Mouse (Mus musculus) gastrocnemius, postnatal 25 days (tissue): ENCODE data around the gene Hba-a1. TPM values are rescaled to one million over a fixed set of nuclear protein-coding genes. Genes with fewer than 3 reads are reported as not detected.
A peak's percentile ranks its signal among the peaks of the same experiment; 100 is the strongest.
"Not testable (repeated sequence)": the region's sequence is repeated elsewhere in the genome, so short reads cannot be mapped to it uniquely, and the experiment has no call there.

Source experiments
- DNase-seq: peaks from one replicate; pipeline ENCODE4 v3.0.0; 2022
- total RNA-seq, 2 experiments: library from RNA; stranded (reverse); gene quantifications; 1 replicate in 1 of 2; 2 replicates in 1 of 2; pipeline ENCODE4 v1.2.3; 2021

The Hba-a1 gene
- total RNA-seq, 2 experiments from 2014 or later, result 451 to 2,047 TPM

DNA sequence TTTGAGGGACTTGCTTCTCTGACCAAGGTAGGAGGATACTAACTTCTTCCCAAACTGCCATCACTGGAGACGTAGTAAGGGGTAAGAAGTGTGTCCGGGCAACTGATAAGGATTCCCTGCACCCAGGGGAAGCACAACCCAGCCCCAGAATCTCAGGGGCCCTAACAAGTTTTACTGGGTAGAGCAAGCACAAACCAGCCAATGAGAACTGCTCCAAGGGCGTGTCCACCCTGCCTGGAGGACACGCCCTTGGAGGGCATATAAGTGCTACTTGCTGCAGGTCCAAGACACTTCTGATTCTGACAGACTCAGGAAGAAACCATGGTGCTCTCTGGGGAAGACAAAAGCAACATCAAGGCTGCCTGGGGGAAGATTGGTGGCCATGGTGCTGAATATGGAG, 12.9 kb downstream of the Hba-a1 start, which contains the start of gene Hba-a2:
Gene Hba-a2 (plus strand): TSS at position 287 of the 400 bp plus-strand sequence.
- not testable (repeated sequence) for DNase-seq

DNA sequence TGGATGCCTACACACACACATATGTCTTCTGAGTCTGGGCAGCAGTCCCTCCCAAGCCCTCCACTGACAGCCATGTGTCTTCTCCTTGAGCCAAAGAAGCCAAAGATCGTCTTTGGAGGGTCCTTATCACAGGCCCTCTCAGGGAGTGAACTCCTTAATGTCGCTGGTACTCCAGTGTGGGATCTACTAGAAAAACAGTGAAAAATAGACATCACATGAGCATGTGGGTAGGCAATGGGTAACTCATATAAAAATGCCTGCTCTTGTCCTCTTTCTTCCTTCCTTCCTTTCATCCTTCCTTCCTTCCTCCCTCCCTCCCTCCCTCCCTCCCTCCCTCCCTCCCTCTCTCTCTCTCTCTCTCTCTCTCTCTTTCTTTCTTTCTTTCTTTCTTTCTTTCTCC, 14.1 kb downstream of the Hba-a1 start:
- DNase-seq, result not testable (repeated sequence)

DNA sequence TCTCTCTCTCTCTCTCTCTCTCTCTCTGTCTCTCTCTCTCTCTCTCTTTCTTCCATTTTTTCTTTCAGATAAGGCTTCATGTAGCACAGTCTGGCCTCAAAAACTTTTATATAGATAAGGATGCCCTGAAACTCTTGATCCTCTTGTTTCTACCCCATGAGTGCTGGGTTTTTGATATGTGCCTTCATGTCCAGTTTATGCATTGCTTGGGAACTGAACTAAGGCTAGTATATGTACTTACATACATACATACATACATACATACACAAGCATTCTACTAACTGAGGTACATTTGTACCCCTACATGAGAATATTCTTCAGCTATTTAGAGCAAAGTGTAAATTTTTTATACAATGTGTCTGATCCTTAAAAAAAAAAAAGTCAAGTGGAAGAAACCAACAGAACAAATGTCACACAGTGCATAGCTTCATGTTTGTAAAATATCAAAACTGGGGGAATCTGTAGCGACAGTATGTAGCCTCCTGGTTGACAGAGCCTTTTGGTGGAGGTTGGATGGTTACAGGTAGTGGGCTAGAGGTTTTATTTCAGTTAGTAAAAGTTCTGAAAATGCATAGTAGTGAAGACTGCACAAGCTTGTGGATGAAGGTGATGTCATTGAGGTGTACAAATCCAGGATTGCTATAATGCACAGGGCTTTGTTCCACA, 14.7 kb downstream of the Hba-a1 start:
- DNase-seq, result no peak

DNA sequence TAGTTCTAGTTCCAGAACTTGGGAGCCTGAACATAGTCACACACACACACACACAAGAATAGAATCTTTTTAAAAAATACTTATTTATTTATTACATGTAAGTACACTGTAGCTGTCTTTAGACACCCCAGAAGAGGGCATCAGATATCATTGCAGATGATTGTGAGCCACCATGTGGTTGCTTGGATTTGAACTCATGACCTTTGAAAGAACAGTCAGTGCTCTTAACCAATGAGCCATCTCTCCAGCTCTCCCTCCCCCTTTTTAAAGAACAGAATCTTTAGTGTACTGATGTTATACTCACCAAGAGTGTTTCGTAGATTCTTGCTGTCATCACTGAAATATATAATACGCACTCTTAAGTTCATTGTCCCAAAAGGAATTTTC, 15.2 kb downstream of the Hba-a1 start:
- DNase-seq, result no peak

DNA sequence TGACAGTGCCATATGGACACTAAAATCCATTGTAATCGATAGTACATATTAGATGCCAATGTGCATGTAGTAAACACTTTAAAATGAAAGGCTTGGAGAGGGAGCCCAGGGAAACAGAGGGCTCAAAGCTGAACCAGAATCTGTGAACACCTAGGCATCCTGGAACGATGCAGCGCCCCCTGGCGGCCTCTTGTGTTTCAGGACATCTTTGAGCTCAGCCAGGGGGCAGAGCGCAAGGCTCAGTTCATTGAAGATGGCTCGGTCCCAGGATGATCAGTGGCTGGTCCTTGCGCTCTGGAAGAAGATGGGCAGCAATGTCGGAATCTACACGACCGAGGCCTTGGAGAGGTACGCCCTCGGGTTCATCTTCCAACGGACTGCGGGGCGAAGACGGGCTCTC, 16.6 kb downstream of the Hba-a1 start, which contains the start of gene Hbq1a:
Gene Hbq1a (plus strand): TSS at position 205 of the 400 bp plus-strand sequence.
- DNase-seq, result not testable (repeated sequence)

DNA sequence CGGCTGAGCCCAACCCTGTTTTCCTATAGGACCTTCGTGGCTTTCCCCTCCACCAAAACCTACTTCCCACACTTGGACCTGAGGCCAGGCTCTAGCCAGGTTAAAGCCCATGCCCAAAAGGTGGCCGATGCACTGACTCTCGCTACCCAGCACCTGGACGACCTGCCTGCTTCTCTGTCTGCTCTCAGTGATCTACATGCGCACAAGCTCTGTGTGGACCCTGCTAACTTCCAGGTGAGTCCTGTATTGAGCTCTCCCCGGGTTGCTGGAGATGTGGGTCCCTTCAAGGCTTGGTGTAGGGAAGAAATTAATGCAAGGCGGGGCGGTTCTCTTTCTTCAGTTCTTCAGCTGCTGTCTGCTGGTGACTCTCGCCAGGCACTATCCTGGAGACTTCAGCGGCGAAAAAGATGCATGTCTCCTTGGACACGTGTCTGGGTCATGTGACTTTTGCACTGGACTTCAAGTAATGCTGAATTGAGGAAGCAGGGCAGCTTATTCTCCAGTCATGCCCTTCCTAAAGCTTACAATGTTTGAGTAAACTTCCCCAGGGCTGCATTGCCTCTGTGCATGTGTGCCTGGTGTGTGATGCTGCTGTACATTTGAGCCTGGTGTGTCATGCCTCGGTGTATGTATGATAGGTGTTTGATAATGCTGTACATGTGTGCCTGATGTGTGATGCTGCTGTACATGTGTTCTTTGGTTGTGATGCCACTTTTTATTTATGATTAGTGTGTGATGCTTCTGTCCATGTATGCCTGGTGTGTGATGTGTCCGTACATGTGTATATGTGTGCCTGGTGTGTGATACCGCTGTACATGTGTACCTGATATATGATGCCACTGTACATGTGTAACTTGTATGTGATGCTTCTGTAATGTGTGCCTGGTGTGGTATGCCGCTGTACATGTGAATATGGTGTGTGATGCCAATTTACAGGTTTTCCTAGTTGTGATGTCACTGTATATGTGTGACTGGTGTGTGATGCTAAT, 17.3 kb downstream of the Hba-a1 start:
- no peak for DNase-seq

DNA sequence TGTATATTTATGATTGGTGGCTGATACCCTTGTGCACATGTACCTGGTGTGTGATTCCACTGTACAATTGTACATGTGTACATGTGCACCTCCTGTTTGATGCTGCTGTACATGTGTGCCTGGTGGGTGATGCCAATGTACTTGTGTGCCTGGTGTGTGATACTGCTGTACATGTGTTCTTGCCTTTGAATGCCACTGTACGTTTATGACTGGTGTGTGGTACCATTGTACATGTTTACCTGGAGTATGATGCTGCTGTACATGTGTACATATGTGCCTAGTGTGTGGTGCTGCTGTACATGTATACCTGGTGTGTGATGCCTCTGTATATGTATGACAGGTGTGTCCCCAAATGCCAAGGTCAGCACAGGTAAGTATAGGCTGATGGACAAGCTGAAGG, 18.2 kb downstream of the Hba-a1 start:
- no peak for DNase-seq

DNA sequence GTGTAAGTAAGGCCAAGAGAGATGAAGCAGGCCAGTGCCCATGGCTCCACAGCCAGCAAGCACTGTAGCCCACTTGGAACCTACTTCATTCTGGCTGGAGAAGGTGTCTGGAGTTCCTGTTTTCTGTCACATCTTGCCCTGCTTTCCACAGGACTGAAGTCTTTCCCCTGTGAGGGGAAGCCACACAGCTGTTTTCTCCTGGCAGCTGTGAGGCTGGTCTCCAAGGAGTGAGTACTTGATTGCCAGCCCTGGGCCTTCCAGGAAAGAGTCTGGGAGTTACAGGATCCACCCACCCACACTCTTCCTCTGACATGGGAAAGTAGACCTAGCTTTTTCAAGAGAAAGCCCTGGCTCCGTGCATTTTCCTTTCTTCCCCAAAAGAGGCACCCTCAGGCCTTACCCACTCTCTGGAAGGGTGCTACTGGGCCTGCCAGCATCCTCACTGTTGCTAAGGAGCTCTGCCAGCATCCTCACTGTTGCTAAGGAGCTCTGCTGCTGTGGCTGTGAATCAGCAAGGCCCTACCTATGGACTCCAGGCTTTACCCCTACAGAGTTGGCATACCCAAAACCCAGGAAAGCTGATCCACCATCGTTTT, 19.6 kb downstream of the Hba-a1 start:
- no peak for DNase-seq

DNA sequence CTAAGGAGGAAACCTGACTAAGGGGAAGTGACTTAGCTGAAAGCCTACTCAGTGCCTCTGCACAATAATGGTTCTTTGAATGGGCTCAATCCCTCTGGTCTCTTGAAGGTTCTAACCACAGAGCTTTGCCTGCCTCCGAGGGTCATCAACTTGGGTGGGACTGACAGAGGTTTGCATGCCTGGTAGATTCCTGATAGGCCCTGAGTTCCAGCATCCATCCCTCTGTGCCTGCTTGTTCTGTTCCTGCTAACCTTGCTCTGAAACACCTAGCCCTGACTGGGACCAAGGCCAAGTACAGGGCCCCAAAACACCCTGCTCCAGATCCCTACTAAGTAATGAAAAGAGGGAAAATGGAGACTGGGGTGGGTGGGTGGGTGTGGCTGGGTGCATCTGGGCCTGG, 20.1 kb downstream of the Hba-a1 start:
- no peak for DNase-seq

DNA sequence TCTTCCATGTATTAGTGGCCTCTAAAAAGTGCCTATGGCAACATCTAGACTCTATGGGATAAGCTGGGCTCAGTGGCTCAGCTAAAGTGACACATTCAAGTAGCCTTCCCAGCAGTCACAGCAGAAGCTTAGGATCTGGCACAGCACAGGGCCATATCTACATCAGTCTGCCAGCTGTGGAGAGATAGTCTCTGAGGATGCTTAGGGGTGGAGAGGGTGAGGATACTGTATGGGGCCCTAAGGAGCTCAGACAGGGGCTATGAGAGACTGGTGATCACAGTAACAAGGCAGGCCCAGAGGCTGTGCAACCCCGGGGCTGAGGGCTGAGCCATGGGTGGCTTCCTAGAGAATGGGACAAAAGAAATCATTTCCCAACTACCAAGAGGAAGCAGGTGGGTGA, 23.7 kb downstream of the Hba-a1 start:
- DNase-seq, result no peak

DNA sequence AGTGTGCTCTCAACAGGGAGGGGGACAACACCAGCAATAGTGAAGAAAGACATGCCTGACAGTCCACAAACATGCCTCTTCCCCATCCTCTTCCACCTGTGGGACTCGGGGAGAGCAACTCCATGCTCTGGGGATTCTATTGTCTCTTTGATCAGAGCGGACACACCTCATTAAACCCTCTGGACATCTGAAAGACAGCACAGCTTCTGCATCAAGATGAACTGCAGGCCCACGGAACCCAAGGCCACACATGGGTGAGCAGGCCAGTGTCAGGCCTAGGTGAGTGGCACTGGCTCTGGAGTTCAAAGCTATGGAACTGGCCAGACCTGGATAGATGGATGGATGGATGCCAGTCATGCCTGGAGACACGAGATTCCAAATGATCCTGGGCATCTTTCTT, 26.1 kb downstream of the Hba-a1 start:
- no peak for DNase-seq

DNA sequence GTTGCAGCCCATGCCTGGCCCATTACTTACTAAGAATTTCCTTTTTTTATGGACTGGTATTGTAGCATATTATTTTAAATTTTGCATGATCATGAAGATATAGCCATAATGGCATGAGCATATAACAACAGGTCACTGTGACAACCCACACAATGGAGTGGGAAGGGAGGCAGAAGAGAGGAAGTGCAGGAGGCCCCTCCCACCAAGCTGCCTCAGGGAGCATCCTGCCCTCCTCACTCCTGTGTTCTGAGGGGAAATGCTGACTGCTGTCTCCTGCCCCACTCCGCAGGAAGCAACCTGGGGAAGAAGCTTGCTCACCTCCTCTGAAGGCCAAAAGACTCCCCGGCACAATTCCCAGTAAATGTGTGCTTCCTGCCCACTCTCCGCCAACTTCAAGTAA, 26.6 kb downstream of the Hba-a1 start:
- DNase-seq, result no peak

DNA sequence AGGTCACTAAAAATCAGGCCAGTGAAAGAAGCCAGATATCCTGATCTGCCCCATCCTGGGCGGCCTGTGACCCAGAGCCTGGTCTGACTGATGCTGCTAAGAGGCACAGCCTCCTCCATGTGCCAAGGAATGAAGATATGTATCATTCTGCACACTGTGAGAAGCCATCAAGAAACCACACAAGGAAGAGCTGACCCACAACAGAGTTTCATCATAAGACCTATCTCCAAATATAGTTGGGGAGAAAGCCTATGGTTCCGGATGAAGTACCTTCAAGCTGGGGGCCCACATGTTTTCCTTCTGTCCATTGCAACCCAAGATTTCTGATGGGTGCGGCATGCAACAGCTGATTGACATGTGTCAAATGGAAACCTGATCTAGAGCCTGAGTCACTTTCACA, 32.7 kb downstream of the Hba-a1 start:
- no peak for DNase-seq

DNA sequence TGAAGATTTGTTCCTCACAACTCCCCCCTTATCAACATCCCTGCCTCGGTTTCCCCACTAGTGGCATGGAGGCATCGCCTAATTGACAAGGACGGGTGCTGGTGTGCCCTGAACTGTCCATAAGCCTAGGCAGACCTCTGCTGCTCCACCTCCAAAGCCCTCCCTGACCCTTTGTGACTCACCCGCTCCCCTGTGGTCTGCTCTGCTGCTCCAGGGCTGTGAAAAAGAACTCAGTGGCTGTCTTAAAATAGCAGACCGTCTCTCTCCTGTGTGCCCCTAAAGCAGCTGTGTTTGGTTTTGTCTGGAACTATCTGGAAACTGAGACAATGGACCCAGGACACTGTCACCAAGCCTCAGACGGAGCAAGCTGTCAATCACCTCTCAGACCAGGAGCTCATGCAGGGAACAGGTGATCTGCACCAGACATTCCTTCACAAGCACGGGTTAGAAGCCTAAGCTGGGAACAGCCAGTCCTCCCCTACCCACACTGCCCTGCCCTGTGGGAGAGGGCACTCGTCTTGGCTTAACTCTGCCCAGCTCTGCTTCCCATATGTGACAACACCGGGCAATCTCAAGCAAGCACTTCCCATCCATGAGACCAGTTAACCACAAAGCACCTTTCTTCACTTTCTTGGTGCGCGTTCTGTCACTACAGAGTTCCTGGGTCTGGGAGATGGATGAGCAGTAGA, 37.3 kb downstream of the Hba-a1 start:
- no peak for DNase-seq

DNA sequence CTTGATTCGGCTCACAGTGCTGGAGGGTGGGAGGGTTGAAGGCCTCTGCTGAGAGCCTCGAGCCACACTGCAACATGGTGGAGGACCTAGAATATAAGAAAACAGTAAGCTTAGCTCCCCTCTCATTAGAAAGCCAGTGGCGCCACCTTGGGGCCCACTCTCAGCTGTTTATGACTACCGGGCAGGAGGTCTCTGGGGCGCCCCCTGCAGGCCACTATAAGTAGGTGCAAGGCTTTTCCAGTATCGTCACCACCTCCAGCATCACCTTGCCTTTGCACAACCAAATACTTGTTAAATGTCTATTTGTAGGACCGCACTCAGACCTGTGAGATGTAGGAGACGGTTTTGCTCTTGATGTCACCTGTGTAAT, 37.9 kb downstream of the Hba-a1 start:
- DNase-seq, result peak; percentile 32

DNA sequence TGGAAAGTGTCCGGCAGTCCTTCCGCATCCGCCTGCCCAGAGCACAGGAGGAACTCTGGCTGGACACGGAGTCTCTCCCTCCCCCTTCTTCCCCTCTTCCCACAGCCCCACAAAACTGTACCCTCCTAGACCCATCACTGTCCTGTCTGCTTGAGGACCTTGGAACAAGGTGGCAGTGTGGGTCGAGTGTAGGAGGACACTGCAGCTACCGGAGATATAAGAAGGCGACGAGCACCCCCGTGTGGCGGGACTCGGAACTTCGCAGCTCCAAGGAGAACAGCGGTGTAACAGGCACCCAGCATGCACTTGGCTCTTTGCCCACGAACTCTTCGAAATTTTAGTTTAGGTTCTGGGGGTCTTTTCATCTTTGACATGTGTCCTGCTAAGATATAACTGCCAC, 41.3 kb downstream of the Hba-a1 start:
- peak; percentile 56 for DNase-seq

DNA sequence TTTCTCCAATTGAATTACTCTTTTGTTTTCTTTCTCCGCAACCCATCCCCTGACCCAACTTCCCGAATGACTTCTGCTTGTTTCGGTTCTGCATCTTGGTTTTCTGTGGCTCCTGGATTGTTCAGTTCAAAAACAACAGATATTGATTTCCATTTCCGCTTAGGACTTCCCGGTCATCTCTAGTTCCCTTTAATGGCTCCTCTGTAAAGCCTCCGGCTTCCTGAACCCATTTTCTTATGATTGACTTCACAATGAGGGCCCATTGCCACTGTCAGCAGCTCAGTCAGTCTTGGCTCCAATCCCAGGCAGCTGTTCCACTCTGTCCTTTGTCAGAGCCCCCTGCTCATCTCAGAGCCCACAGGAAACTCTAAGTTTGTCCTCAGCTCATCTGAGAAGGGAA, 47.8 kb downstream of the Hba-a1 start:
- DNase-seq, result no peak

DNA sequence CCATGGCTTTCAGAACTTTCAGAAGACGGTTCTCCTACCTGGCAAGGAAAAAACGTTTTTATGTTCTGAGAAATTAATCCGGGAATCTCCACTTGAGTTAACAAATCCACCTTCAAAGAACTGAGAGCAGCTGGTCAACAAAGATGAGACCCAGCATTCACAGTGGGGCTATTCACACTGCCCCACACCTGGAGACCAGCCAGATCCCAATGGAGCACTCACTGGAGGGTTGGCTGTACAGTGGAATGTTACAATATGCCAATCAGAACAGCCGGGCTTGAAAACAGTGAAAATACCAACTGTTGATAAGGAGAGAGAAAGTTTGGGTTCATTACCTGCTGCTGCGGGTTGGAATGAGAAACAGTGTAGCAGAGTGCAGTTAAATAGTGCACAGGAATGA, 48.5 kb downstream of the Hba-a1 start:
- no peak for DNase-seq

DNA sequence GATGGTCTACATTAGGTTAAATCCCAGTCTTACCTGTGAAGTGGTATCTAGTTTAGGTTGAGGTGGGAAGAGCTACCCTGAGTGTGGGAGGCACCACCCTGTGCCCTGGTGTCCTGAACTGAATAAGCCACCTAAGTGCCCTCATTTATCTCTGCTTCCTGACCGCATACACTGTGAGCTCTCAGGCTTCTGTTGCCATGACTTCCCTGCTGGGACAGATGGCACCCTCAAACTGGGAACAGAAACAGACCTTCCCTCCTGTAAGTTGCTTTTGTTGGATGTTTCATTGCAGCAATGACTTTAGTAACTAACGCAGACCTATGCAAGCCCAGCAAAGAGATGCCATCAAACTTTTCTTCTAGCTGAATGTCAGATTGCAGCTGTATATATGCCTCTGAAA, 49.9 kb downstream of the Hba-a1 start:
- DNase-seq, result no peak
